Mouse (Mus musculus) megakaryocyte, embryonic 14.5 days (primary cell): ENCODE measurements around the gene Trmt13. TPM values are rescaled to one million over a fixed set of nuclear protein-coding genes. Genes with fewer than 3 reads are reported as not detected.
"Not testable (repeated sequence)": the region's sequence is repeated elsewhere in the genome, so short reads cannot be mapped to it uniquely, and the experiment has no call there.

ENCODE experiments used
- H3K27me3 ChIP-seq: replicated peaks from 2 replicates; pipeline ENCODE3; 2012; ENCODE audit warnings: inconsistent platforms
- H3K36me3 ChIP-seq: replicated peaks from 2 replicates; pipeline ENCODE3; 2012; ENCODE audit warnings: low read length, inconsistent platforms, mixed read lengths
- H3K4me1 ChIP-seq: 2 replicates; pipeline ENCODE4 v1.6.1; 2012; ENCODE audit warnings: inconsistent platforms
- H3K4me3 ChIP-seq: replicated peaks from 2 replicates; pipeline ENCODE3; 2012; ENCODE audit warnings: moderate library complexity, mild to moderate bottlenecking, inconsistent platforms
- H3K9me3 ChIP-seq: 2 replicates; pipeline ENCODE4 v1.6.1; 2012; ENCODE audit warnings: inconsistent platforms
- FLI1 ChIP-seq: IDR thresholded peaks from 2 replicates; pipeline ENCODE4 v1.6.1; 2012; ENCODE audit warnings: low read length, inconsistent platforms, mixed read lengths
- GATA1 ChIP-seq: IDR thresholded peaks from 3 replicates; pipeline ENCODE4 v1.6.1; 2012; ENCODE audit warnings: mixed read lengths, low read length, inconsistent platforms, borderline replicate concordance
- polyA plus RNA-seq: library from polyadenylated mRNA; stranded (reverse); fragments of >175 nt; gene quantifications from 2 replicates; pipeline ENCODE4 v1.2.3, GENCODE M21; 2012; ENCODE audit warnings: low replicate concordance; ENCODE audit not compliant: insufficient read depth

Gene Trmt13
- polyA plus RNA-seq, 1 experiment: 0.64 TPM

- H3K4me3 ChIP-seq: no peak overlapping the region
- no peaks in the 10 kb centered on the region for H3K9me3 ChIP-seq
- peaks cover 36% of the 10 kb centered on the region for H3K4me1 ChIP-seq
- peaks cover 16% of the 10 kb centered on the region for H3K36me3 ChIP-seq
- no peaks in the 10 kb centered on the region for H3K27me3 ChIP-seq
- TF ChIP-seq FLI1 (no peak), GATA1 (no peak)
Measured at GRCm38 (mm10) chr3:116599705-116600104, 14.7 kb downstream of the Trmt13 start.

GRCm38 (mm10) chr3:116595603-116595991 lies 18.8 kb downstream of the Trmt13 start:
- Histone ChIP-seq H3K36me3 (peaks cover 17% of the 10 kb centered on the region), H3K4me1 (peaks cover 24% of the 10 kb centered on the region), H3K4me3 (peak overlapping the region; percentile 96), H3K9me3 (no peaks in the 10 kb centered on the region), H3K27me3 (no peaks in the 10 kb centered on the region)
- TF ChIP-seq GATA1: no peak
- TF ChIP-seq FLI1: no peak

DNA sequence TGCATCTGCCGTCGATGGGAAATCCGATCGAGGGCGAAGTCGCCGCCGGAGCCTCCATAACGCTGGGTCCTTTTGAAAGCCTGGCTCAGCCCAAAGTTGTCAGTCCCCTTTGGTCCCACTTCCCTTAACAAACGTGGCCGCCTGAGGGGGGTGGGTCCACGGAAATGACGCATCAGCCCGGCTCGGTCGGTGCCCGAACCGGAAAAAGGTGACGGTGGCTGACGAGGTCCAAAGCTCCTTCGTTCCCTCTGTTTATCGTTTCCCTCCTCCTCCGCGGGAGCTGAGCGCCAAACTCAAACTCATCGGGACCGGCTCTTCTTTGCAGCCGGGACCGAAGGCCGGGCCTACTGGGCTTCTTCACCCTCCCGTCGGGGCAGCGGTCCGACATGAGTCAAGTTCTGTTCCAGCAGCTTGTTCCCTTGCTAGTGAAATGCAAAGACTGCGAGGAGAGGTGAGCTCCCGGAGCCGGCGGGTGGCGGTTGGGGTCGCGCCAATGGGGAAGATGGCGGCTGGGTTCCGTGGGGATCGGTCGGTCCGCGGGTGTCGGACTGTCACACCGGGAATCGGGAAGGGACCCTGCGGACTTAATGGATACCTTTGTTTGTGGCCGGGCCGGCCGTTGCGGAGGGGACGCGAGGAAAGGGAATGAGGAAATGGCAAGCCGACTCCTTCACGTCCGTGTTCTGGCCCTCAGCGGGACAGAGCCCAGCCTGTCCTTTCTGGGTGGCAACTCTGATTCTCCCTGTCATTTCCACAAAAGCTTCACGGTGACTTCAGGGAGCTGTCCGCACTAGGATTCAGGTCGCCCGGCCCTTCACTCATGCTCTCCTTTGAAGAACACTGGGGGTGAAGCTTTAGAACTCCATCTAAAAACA lies 19.4 kb downstream of the Trmt13 start, which contains the start of gene Sass6:
Gene Sass6, plus strand, starts transcription at position 255 of the 875 bp plus-strand sequence.
- H3K4me1 ChIP-seq: peaks cover 24% of the 10 kb centered on the region
- H3K9me3 ChIP-seq: no peaks in the 10 kb centered on the region
- H3K27me3 ChIP-seq: no peaks in the 10 kb centered on the region
- peaks cover 23% of the 10 kb centered on the region for H3K36me3 ChIP-seq
- no peak for TF ChIP-seq GATA1
- peak; percentile 52; the same call in 1 of the 2 replicates for TF ChIP-seq FLI1
- peak within 1 kb of the TSS; percentile 96 for H3K4me3 ChIP-seq

DNA sequence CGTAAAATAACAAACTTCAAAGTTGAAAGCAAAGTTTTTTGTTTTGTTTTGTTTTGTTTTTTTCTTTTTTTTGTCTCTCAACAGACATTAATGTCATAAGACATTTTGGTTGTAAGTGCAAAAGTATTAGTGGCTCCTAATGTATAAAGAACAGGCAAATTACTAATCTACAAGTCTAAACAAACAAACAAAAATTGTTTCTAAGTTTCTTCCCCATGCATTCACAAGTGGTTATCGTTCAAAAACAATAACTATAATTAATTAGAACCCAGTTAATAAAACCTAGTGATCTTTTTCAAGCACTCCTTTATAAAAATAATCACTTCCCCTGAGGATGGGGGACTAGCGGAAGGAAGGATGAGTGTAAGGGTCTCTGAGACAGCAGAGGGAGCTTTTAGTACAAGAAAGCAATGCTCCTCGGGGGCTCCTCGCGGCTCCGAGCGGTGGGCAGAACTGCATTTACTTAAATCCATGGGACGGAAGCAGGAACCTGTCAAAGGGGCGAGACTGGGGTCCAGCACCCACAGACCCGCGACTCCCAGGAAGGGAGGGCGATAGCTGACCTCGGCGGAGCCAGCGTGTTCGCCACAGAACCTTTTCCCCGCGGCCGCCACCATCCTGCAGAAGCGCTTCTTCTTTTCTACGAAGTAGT lies 20.2 kb downstream of the Trmt13 start:
- TF ChIP-seq FLI1 (no peak), GATA1 (no peak)
- peaks cover 23% of the 10 kb centered on the region for H3K4me1 ChIP-seq
- no peaks in the 10 kb centered on the region for H3K27me3 ChIP-seq
- H3K36me3 ChIP-seq: peaks cover 31% of the 10 kb centered on the region
- no peaks in the 10 kb centered on the region for H3K9me3 ChIP-seq
- H3K4me3 ChIP-seq: peak overlapping the region; percentile 96

DNA sequence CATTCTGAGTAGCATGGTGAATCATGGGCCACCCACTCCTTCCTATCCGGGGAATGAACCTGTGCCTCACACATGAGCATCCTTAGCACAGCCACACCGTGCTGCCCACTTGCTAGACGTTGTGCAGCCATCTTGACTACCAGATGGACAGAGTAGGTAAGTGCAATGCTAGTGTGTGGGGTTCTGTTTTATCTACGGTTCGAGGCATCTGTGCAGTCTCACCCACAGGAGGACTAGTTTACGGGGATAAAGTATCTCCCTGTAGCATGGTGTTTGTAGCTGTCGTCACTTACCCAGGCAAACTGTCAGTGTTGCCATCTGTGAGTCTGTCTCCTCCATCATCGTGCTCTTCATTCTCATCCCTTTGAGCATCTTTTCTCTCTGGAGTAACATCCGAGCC lies 32.2 kb downstream of the Trmt13 start:
- H3K36me3 ChIP-seq: peaks cover 86% of the 10 kb centered on the region
- no peak overlapping the region for H3K4me3 ChIP-seq
- no peaks in the 10 kb centered on the region for H3K27me3 ChIP-seq
- H3K4me1 ChIP-seq: no peaks in the 10 kb centered on the region
- TF ChIP-seq FLI1: no peak
- TF ChIP-seq GATA1: no peak
- H3K9me3 ChIP-seq: no peaks in the 10 kb centered on the region

GRCm38 (mm10) chr3:116577286-116577685 lies 37.1 kb downstream of the Trmt13 start:
- H3K9me3 ChIP-seq: 0 out of 2 replicates have a peak, but pooled peaks cover 2% of the 10 kb centered on the region
- no peaks in the 10 kb centered on the region for H3K4me1 ChIP-seq
- H3K36me3 ChIP-seq: peaks cover 41% of the 10 kb centered on the region
- no peaks in the 10 kb centered on the region for H3K27me3 ChIP-seq
- no peak for TF ChIP-seq GATA1
- no peak for TF ChIP-seq FLI1
- no peak overlapping the region for H3K4me3 ChIP-seq

GRCm38 (mm10) chr3:116570628-116571027 lies 43.8 kb downstream of the Trmt13 start:
- peaks cover 11% of the 10 kb centered on the region; the same call in 1 of the 2 replicates for H3K9me3 ChIP-seq
- peaks cover 20% of the 10 kb centered on the region for H3K4me1 ChIP-seq
- no peaks in the 10 kb centered on the region for H3K27me3 ChIP-seq
- TF ChIP-seq GATA1 (no peak), FLI1 (no peak)
- H3K4me3 ChIP-seq: no peak overlapping the region
- H3K36me3 ChIP-seq: peaks cover 21% of the 10 kb centered on the region

DNA sequence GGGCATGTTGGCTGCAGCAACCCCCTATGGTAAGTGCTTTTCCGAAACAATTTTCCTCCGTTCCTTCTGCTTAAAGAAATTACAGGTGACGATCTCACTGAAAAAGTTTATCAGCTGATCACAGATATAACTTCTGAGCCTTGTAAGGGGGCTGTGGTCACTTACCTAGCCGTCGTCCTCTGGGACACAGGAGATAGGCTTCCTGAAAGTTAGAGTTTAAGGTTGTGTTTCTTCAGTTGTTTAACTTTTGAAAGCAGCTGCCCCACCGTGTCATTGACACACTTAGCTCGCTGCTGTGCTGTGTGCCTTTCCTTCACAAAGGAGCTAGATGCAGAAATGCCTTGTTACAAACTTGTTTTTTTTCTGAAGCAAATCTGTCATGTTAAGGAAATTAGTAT lies 51.3 kb downstream of the Trmt13 start:
- peaks cover 35% of the 10 kb centered on the region for H3K4me1 ChIP-seq
- TF ChIP-seq FLI1: no peak
- no peak for TF ChIP-seq GATA1
- H3K27me3 ChIP-seq: no peaks in the 10 kb centered on the region
- H3K9me3 ChIP-seq: peaks cover 8% of the 10 kb centered on the region; the same call in 1 of the 2 replicates
- H3K4me3 ChIP-seq: peak overlapping the region; percentile 88
- peaks cover 24% of the 10 kb centered on the region for H3K36me3 ChIP-seq

GRCm38 (mm10) chr3:116562408-116563094 lies 51.8 kb downstream of the Trmt13 start, which contains the start of gene Lrrc39:
TSS of gene Lrrc39 (plus strand) at chr3:116562973.
- peak within 1 kb of the TSS; percentile 88 for H3K4me3 ChIP-seq
- peaks cover 24% of the 10 kb centered on the region for H3K36me3 ChIP-seq
- TF ChIP-seq FLI1: no peak
- no peak for TF ChIP-seq GATA1
- H3K27me3 ChIP-seq: no peaks in the 10 kb centered on the region
- peaks cover 8% of the 10 kb centered on the region; the same call in 1 of the 2 replicates for H3K9me3 ChIP-seq
- H3K4me1 ChIP-seq: peaks cover 35% of the 10 kb centered on the region

GRCm38 (mm10) chr3:116561315-116561714 lies 53.1 kb downstream of the Trmt13 start:
- H3K9me3 ChIP-seq, H3K27me3 ChIP-seq, H3K4me3 ChIP-seq: not testable (repeated sequence)
- H3K4me1 ChIP-seq: peaks cover 35% of the 10 kb centered on the region
- H3K36me3 ChIP-seq: peaks cover 15% of the 10 kb centered on the region
